Mouse (Mus musculus) large intestine, adult 2 months (tissue): Measurements from ENCODE around the gene Rpap3. TPM values are rescaled to one million over a fixed set of nuclear protein-coding genes. Genes with fewer than 3 reads are reported as not detected.
"Not testable (repeated sequence)": the region's sequence is repeated elsewhere in the genome, so short reads cannot be mapped to it uniquely, and the experiment has no call there.

ENCODE experiments used
- DNase-seq: peaks from one replicate; pipeline ENCODE4 v3.0.0-alpha.2; 2012; ENCODE audit warnings: low read depth, low spot score
- WGBS: fragments of 180-500 bp; shearing (Covaris S2); methylation state at CpG from one replicate; pipeline ENCODE4 v1.1.7; 2018; 5-methylcytosine and 5-hydroxymethylcytosine counted together
- polyA plus RNA-seq: library from polyadenylated mRNA; depleted of rRNA; stranded (reverse); fragments of >200 nt; gene quantifications from 2 replicates; pipeline ENCODE4 v1.2.3, GENCODE M21; 2012

Rpap3 gene
- polyA plus RNA-seq, 1 experiment, result 2.4 TPM

- no peak for DNase-seq
- 89% methylated on average over 1 of the region's 1 CpGs for WGBS
Measured at GRCm38 (mm10) chr15:97715734-97716133, 10.1 kb upstream of the Rpap3 start.

- WGBS, result 90% methylated on average over 8 of the region's 8 CpGs
- DNase-seq, result no peak
Measured at GRCm38 (mm10) chr15:97715083-97715482, 9.5 kb upstream of the Rpap3 start.

- WGBS, result 61% methylated on average over 6 of the region's 6 CpGs
- no peak for DNase-seq
Measured at GRCm38 (mm10) chr15:97712546-97712945, 6.9 kb upstream of the Rpap3 start.

GRCm38 (mm10) chr15:97710906-97711305 lies 5.3 kb upstream of the Rpap3 start:
- DNase-seq, result no peak
- 62% methylated on average over 6 of the region's 6 CpGs for WGBS

- no peak for DNase-seq
- 87% methylated on average over 10 of the region's 10 CpGs for WGBS
Measured at GRCm38 (mm10) chr15:97696616-97697015, 9.0 kb downstream of the Rpap3 start.

- DNase-seq, result no peak
- WGBS, result 75% methylated on average over 5 of the region's 5 CpGs
Measured at GRCm38 (mm10) chr15:97693411-97693810, 12.2 kb downstream of the Rpap3 start.

GRCm38 (mm10) chr15:97684118-97684517 lies 21.5 kb downstream of the Rpap3 start:
- 95% methylated on average over 9 of the region's 9 CpGs for WGBS
- DNase-seq, result no peak

- no peak for DNase-seq
Measured at GRCm38 (mm10) chr15:97682053-97682452, 23.6 kb downstream of the Rpap3 start.

GRCm38 (mm10) chr15:97679991-97680681 lies 25.5 kb downstream of the Rpap3 start:
- DNase-seq, result no peak

More at GRCm38 (mm10) chr15:97682053-97682452, 23.6 kb downstream of the Rpap3 start:
- WGBS, result 57% methylated on average over 8 of the region's 8 CpGs

GRCm38 (mm10) chr15:97677341-97677740 lies 28.3 kb downstream of the Rpap3 start:
- 96% methylated on average over 3 of the region's 3 CpGs for WGBS
- DNase-seq, result no peak

More at GRCm38 (mm10) chr15:97679991-97680681, 25.5 kb downstream of the Rpap3 start:
- WGBS, result 81% methylated on average over 18 of the region's 18 CpGs

GRCm38 (mm10) chr15:97675927-97676326 lies 29.7 kb downstream of the Rpap3 start:
- no peak for DNase-seq
- WGBS, result 88% methylated on average over 13 of the region's 13 CpGs

- 89% methylated on average over 4 of the region's 4 CpGs for WGBS
- DNase-seq, result no peak
Measured at GRCm38 (mm10) chr15:97674423-97674822, 31.2 kb downstream of the Rpap3 start.

- no peak for DNase-seq
- WGBS, result 75% methylated on average over 7 of the region's 7 CpGs
Measured at GRCm38 (mm10) chr15:97673256-97674000, 32.2 kb downstream of the Rpap3 start.

GRCm38 (mm10) chr15:97672211-97672765 lies 33.3 kb downstream of the Rpap3 start:
- no peak for DNase-seq
- WGBS, result 47% methylated on average over 9 of the region's 9 CpGs

GRCm38 (mm10) chr15:97670554-97670953 lies 35.1 kb downstream of the Rpap3 start:
- 77% methylated on average over 6 of the region's 6 CpGs for WGBS
- DNase-seq, result no peak

- not testable (repeated sequence) for DNase-seq
- 67% methylated on average over 17 of the region's 17 CpGs for WGBS
Measured at GRCm38 (mm10) chr15:97668158-97668877, 37.3 kb downstream of the Rpap3 start.

GRCm38 (mm10) chr15:97667437-97667836 lies 38.2 kb downstream of the Rpap3 start:
- DNase-seq, result peak; percentile 48
- WGBS, result 18% methylated on average over 7 of the region's 7 CpGs

- DNase-seq, result no peak
- 90% methylated on average over 10 of the region's 10 CpGs for WGBS
Measured at GRCm38 (mm10) chr15:97666457-97666770, 39.2 kb downstream of the Rpap3 start.

- no peak for DNase-seq
- WGBS, result 69% methylated on average over 25 of the region's 25 CpGs
Measured at GRCm38 (mm10) chr15:97665770-97666456, 39.7 kb downstream of the Rpap3 start.
